Comparison of ENCODE assay signal across 13 mouse cellular contexts in the genomic region with DNA sequence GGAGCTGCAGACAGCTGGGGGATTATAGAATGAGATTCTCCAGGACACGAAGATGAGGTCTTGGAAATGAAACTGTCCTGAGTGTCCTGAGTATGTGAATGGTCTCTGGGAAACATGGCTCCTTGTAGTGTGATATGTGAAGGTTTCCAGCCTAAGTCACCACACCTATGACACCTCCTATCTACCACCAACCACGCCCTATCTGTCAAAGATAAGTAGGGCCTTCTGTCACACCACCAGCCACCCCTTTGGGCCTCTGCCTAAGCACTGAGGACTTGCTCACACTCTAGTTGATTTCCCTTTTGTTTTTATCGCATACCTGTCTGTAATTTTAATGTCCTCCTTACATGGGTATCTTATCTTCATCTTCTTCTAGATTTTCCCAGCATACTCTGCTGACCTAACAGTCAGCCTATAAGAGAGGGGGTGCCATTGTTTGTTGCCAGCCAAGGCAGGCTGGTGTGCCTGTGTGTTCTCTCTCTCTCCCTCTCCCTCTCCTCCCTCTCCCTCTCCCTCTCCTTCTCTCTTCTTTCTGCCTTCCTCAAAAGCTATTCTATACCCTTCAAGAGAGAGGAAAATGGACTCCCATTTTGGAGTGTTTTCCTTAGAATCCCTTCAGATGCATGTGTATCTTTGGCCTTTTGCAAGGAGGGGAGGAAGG. TPM values are rescaled to one million over a fixed set of nuclear protein-coding genes. Genes with fewer than 3 reads are reported as not detected.
A peak's percentile ranks its signal among the peaks of the same experiment; 100 is the strongest.
DNase-seq lines count a peak whose midpoint lies in the region; ATAC-seq lines count a peak whose summit lies in the region.
"Had no signal": no experiment of that assay in that cellular context is flagged by ENCODE, and none has a peak within 500 bp of the region (broad histone marks: within the 10 kb centered on the region; RNA-seq: fewer than 3 reads in every experiment).

No protein-coding gene starts in this region.

- H3K27ac ChIP-seq in midbrain, embryonic 14.5 days (replicated peaks; ENCODE audit: low read depth, low read length), result 0 out of 2 replicates have a peak overlapping the region, but pooled peaks have one; percentile 26
- no peak overlapping the region for H3K27ac ChIP-seq in midbrain, embryonic 13.5 days
- H3K27ac ChIP-seq in intestine, embryonic 16.5 days (ENCODE audit: low read length), result no peak overlapping the region
- H3K27ac ChIP-seq: forebrain, embryonic 10.5 days; limb, embryonic 12.5 days had no signal

- WGBS in midbrain, embryonic 14.5 days, result 82% methylated on average over 3 of the region's 3 CpGs
- 78% methylated on average over 3 of the region's 3 CpGs for WGBS in midbrain, embryonic 13.5 days
- 77% methylated on average over 3 of the region's 3 CpGs for WGBS in intestine, embryonic 16.5 days

- no peak for ATAC-seq in midbrain, embryonic 14.5 days (ENCODE audit: low FRiP score, low TSS enrichment)
- no peak for ATAC-seq in midbrain, embryonic 13.5 days
- peak; percentile 40; the same call in 1 of the 2 replicates for ATAC-seq in intestine, embryonic 16.5 days
- peak; percentile 98 for ATAC-seq in megakaryocyte-erythroid progenitor cell, adult 5-6 weeks (replicated peaks; ENCODE audit: low FRiP score, low TSS enrichment, poor library complexity, severe bottlenecking)
- ATAC-seq: lung, postnatal 0 days had no signal

- H3K4me2 ChIP-seq in midbrain, embryonic 14.5 days (ENCODE audit: low read length), result no peak overlapping the region
- H3K4me2 ChIP-seq in midbrain, embryonic 13.5 days (replicated peaks), result no peak overlapping the region
- H3K4me2 ChIP-seq in intestine, embryonic 16.5 days (ENCODE audit: low read depth, low read length), result no peak overlapping the region
- H3K4me2 ChIP-seq: limb, embryonic 12.5 days had no signal

- no peak overlapping the region for H3K9ac ChIP-seq in midbrain, embryonic 14.5 days (replicated peaks; ENCODE audit: low read length)
- H3K9ac ChIP-seq in midbrain, embryonic 13.5 days (replicated peaks), result no peak overlapping the region
- H3K9ac ChIP-seq in intestine, embryonic 16.5 days (ENCODE audit: low read depth, low read length), result no peak overlapping the region
- H3K9ac ChIP-seq: limb, embryonic 12.5 days had no signal

- no peaks in the 10 kb centered on the region for H3K27me3 ChIP-seq in midbrain, embryonic 14.5 days (ENCODE audit: control insufficient read depth, insufficient read depth, low read length)
- no peaks in the 10 kb centered on the region for H3K27me3 ChIP-seq in midbrain, embryonic 13.5 days
- no peaks in the 10 kb centered on the region for H3K27me3 ChIP-seq in intestine, embryonic 16.5 days (replicated peaks; ENCODE audit: control insufficient read depth, insufficient read depth, low read length)
- H3K27me3 ChIP-seq: limb, embryonic 12.5 days had no signal

- H3K4me3 ChIP-seq in midbrain, embryonic 14.5 days (replicated peaks; ENCODE audit: low read depth, low read length), result no peak overlapping the region
- H3K4me3 ChIP-seq in midbrain, embryonic 13.5 days (replicated peaks), result no peak overlapping the region
- H3K4me3 ChIP-seq in intestine, embryonic 16.5 days (ENCODE audit: low read length), result no peak overlapping the region
- H3K4me3 ChIP-seq: forebrain, embryonic 10.5 days; limb, embryonic 12.5 days had no signal

- no peaks in the 10 kb centered on the region for H3K4me1 ChIP-seq in midbrain, embryonic 14.5 days (ENCODE audit: control insufficient read depth, insufficient read depth, low read length)
- H3K4me1 ChIP-seq in midbrain, embryonic 13.5 days (replicated peaks), result no peaks in the 10 kb centered on the region
- no peaks in the 10 kb centered on the region for H3K4me1 ChIP-seq in intestine, embryonic 16.5 days (ENCODE audit: control insufficient read depth, insufficient read depth, low read length)

- no peak for DNase-seq in midbrain, embryonic 14.5 days
- DNase-seq in MEL-GATA-1-ER (ENCODE audit: extremely low read depth, low read depth), result peak; percentile 60
- no peak for DNase-seq in ovary, postnatal 10 days (ENCODE audit: low spot score)
- no peak for DNase-seq in layer of hippocampus, adult 9-10 months (ENCODE audit: low spot score)
- DNase-seq: cerebellum, adult 9-11 months; kidney, adult 8-10 months; kidney, postnatal 4 days had no signal

- H3K9me3 ChIP-seq in midbrain, embryonic 14.5 days (ENCODE audit: control insufficient read depth, low read length), result no peaks in the 10 kb centered on the region
- no peaks in the 10 kb centered on the region for H3K9me3 ChIP-seq in midbrain, embryonic 13.5 days
- no peaks in the 10 kb centered on the region for H3K9me3 ChIP-seq in intestine, embryonic 16.5 days (ENCODE audit: control insufficient read depth, low read length)
- H3K9me3 ChIP-seq: forebrain, embryonic 10.5 days; limb, embryonic 12.5 days had no signal

- H3K36me3 ChIP-seq in midbrain, embryonic 14.5 days (ENCODE audit: control insufficient read depth, insufficient read depth, low read length), result no peaks in the 10 kb centered on the region
- no peaks in the 10 kb centered on the region for H3K36me3 ChIP-seq in midbrain, embryonic 13.5 days
- no peaks in the 10 kb centered on the region for H3K36me3 ChIP-seq in intestine, embryonic 16.5 days (ENCODE audit: control insufficient read depth, insufficient read depth, low read length)
- H3K36me3 ChIP-seq: forebrain, embryonic 10.5 days; limb, embryonic 12.5 days had no signal

RNA-seq across cellular contexts. Expression of gene Cd99l2, which starts 18.2 kb away (rescaled TPM):
- 52.8 and 64.8 TPM in 2 replicates for polyA plus RNA-seq in midbrain, embryonic 14.5 days (2014; fragmentation: Nextera tagmentation; extraction: Ambion mirVana)
- polyA plus RNA-seq in midbrain, embryonic 13.5 days (2015; fragmentation: Nextera tagmentation; extraction: Ambion mirVana), result 53.6 and 58.6 TPM in 2 replicates
- polyA plus RNA-seq in intestine, embryonic 16.5 days (2015; fragmentation: Nextera tagmentation; extraction: Ambion mirVana), result 22.0 and 22.6 TPM in 2 replicates
- total RNA-seq in megakaryocyte-erythroid progenitor cell, adult 5-6 weeks (2014; fragmentation: Nextera tagmentation), result 11.0 and 13.3 TPM in 2 replicates
- 18.9 and 20.3 TPM in 2 replicates for total RNA-seq in megakaryocyte-erythroid progenitor cell, adult 5-6 weeks (2017)

Comparison
In these comparisons a context has a peak if more than half of its experiments do, and no peak if none do; other contexts are left out.
1. ATAC-seq: peak in intestine, embryonic 16.5 days (single experiment) and megakaryocyte-erythroid progenitor cell, adult 5-6 weeks (single experiment); none in midbrain, embryonic 14.5 days (single experiment) and midbrain, embryonic 13.5 days (single experiment).